Comparison of ENCODE assay signal across 17 mouse cellular contexts in genomic region chr8:91445516-91445915, GRCm38 (mm10).
DNase-seq lines count a peak whose midpoint lies in the region; ATAC-seq lines count a peak whose summit lies in the region.
"Had no signal": no experiment of that assay in that cellular context is flagged by ENCODE, and none has a peak within 500 bp of the region (broad histone marks: within the 10 kb centered on the region; RNA-seq: fewer than 3 reads in every experiment).

No protein-coding gene starts in this region.

- WGBS in kidney, embryonic 14.5 days, result 50% methylated on average over 10 of the region's 10 CpGs

- H3K4me3 ChIP-seq in kidney, embryonic 14.5 days (ENCODE audit: low read length), result no peak overlapping the region
- H3K4me3 ChIP-seq: forebrain, embryonic 12.5 days; neural tube, embryonic 13.5 days had no signal

- DNase-seq in gastrocnemius, adult 18-20 months (ENCODE audit: low spot score), result peak; percentile 49
- DNase-seq in gastrocnemius, postnatal 4 days (ENCODE audit: low spot score in 2 of 2), result no peak
- DNase-seq in kidney, adult 9 months, result no peak
- peak; percentile 18 for DNase-seq in embryo, embryonic 10.5 days (ENCODE audit: low spot score)
- peak; percentile 16 to 38 for DNase-seq in gastrocnemius, postnatal 36 days
- DNase-seq in left cerebral cortex, adult 18-20 months (ENCODE audit: low spot score in 2 of 2), result no peak
- DNase-seq in right cerebral cortex, postnatal 4 days, result no peak
- DNase-seq: cerebellum, adult 18-20 months; heart, postnatal 36 days; liver, postnatal 0 days; thymus, adult 18-20 months had no signal

- no peaks in the 10 kb centered on the region for H3K27me3 ChIP-seq in kidney, embryonic 14.5 days (ENCODE audit: control insufficient read depth, insufficient read depth, low read length)
- H3K27me3 ChIP-seq: forebrain, embryonic 12.5 days; neural tube, embryonic 13.5 days; Patski had no signal

- no peak overlapping the region for H3K9ac ChIP-seq in kidney, embryonic 14.5 days (ENCODE audit: low read depth, low read length)
- H3K9ac ChIP-seq: forebrain, embryonic 12.5 days; liver, postnatal 0 days; neural tube, embryonic 13.5 days had no signal

- no peaks in the 10 kb centered on the region for H3K9me3 ChIP-seq in kidney, embryonic 14.5 days (ENCODE audit: control insufficient read depth, low read length)
- H3K9me3 ChIP-seq: forebrain, embryonic 12.5 days; neural tube, embryonic 13.5 days had no signal

- H3K4me1 ChIP-seq in kidney, embryonic 14.5 days (ENCODE audit: control insufficient read depth, insufficient read depth, low read length), result peaks cover 29% of the 10 kb centered on the region

- 0 out of 2 replicates have a peak, but pooled peaks have one; percentile 38 for ATAC-seq in kidney, embryonic 14.5 days (ENCODE audit: low FRiP score, low TSS enrichment)
- ATAC-seq: liver, postnatal 0 days; midbrain, embryonic 16.5 days; Patski had no signal

- H3K36me3 ChIP-seq in kidney, embryonic 14.5 days (ENCODE audit: control insufficient read depth, insufficient read depth, low read length), result no peaks in the 10 kb centered on the region

- intact Hi-C loops in gastrocnemius, postnatal 36 days (cut with DNase I), result no loop called here

- peak overlapping the region; percentile 69; the same call in 1 of the 2 replicates for H3K27ac ChIP-seq in kidney, embryonic 14.5 days (ENCODE audit: low read depth, low read length)
- H3K27ac ChIP-seq: forebrain, embryonic 12.5 days; macrophage; neural tube, embryonic 13.5 days had no signal

- H3K4me2 ChIP-seq in kidney, embryonic 14.5 days (replicated peaks; ENCODE audit: low read depth, low read length), result no peak overlapping the region
- H3K4me2 ChIP-seq: forebrain, embryonic 12.5 days; neural tube, embryonic 13.5 days had no signal

Comparison
In these comparisons a context has a peak if more than half of its experiments do, and no peak if none do; other contexts are left out.
1. DNase-seq: peak in gastrocnemius, adult 18-20 months (single experiment), embryo, embryonic 10.5 days (single experiment) and gastrocnemius, postnatal 36 days (2 of 2); none in gastrocnemius, postnatal 4 days (0 of 2), kidney, adult 9 months (single experiment), left cerebral cortex, adult 18-20 months (0 of 2) and right cerebral cortex, postnatal 4 days (single experiment).